Mouse (Mus musculus) erythroblast, embryonic 14.5 days (primary cell): ENCODE measurements around the gene Tab3. TPM values are rescaled to one million over a fixed set of nuclear protein-coding genes. Genes with fewer than 3 reads are reported as not detected.

ENCODE experiments used
- H3K27me3 ChIP-seq: 2 replicates; pipeline ENCODE4 v1.6.1; 2012; ENCODE audit warnings: inconsistent platforms; ENCODE audit not compliant: control insufficient read depth
- H3K36me3 ChIP-seq: 2 replicates; pipeline ENCODE4 v1.6.1; 2012; ENCODE audit warnings: mild to moderate bottlenecking, inconsistent platforms; ENCODE audit not compliant: control insufficient read depth
- H3K4me1 ChIP-seq: 2 replicates; pipeline ENCODE4 v1.6.1; 2012; ENCODE audit warnings: inconsistent platforms; ENCODE audit not compliant: control insufficient read depth
- H3K4me3 ChIP-seq: replicated peaks from 2 replicates; pipeline ENCODE3; 2012; ENCODE audit warnings: moderate library complexity, mild to moderate bottlenecking, inconsistent platforms
- H3K9me3 ChIP-seq: 2 replicates; pipeline ENCODE4 v1.6.1; 2012; ENCODE audit warnings: low read length, inconsistent platforms, mixed read lengths; ENCODE audit not compliant: control insufficient read depth
- GATA1 ChIP-seq: IDR thresholded peaks from 2 replicates; pipeline ENCODE4 v1.6.1; 2012; ENCODE audit warnings: low read length, inconsistent platforms, mixed read lengths
- TAL1 ChIP-seq: IDR thresholded peaks from 3 replicates; pipeline ENCODE4 v1.6.1; 2012; ENCODE audit warnings: low read length, inconsistent platforms, mixed read lengths
- polyA plus RNA-seq: library from polyadenylated mRNA; stranded (reverse); fragments of >175 nt; gene quantifications from 2 replicates; pipeline ENCODE4 v1.2.3, GENCODE M21; 2012

Tab3 gene
- polyA plus RNA-seq, result 0.37 and 0.95 TPM in 2 replicates

- peaks cover 25% of the 10 kb centered on the region for H3K36me3 ChIP-seq
- H3K27me3 ChIP-seq, result peaks cover 13% of the 10 kb centered on the region
- peak within 1 kb of the TSS; percentile 90 for H3K4me3 ChIP-seq
Observed at GRCm38 (mm10) chrX:85573532-85574181, at the start of gene Tab3. Gene Tab3, plus strand, starts transcription at chrX:85574022.

DNA sequence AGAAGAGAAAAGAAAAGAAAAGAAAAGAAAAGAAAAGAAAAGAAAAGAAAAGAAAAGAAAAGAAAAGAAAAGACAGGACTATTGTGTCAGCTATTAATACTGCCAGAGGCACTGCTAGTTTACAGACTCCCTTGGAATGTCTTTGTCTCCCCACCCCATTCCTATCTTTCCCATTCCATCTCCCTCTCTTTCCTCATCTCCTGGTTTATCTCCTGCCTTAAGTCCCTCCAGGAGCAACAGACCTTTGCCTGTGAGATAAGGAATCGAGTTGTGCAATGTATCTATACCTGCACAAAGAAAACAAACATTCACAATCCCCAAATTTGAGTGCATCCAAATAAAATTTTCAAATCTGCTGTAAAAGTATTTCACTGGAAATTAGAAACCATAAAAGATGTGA, 48.3 kb upstream of the Tab3 start:
- TF ChIP-seq TAL1, result no peak
- TF ChIP-seq GATA1, result no peak
- no peaks in the 10 kb centered on the region for H3K9me3 ChIP-seq
- H3K36me3 ChIP-seq, result no peaks in the 10 kb centered on the region
- H3K27me3 ChIP-seq, result no peaks in the 10 kb centered on the region
- no peak overlapping the region for H3K4me3 ChIP-seq
- H3K4me1 ChIP-seq, result no peaks in the 10 kb centered on the region

More at GRCm38 (mm10) chrX:85573532-85574181, at the start of gene Tab3:
- H3K9me3 ChIP-seq, result peaks cover 10% of the 10 kb centered on the region
- TF ChIP-seq GATA1, result no peak
- no peak for TF ChIP-seq TAL1
- peaks cover 34% of the 10 kb centered on the region for H3K4me1 ChIP-seq

DNA sequence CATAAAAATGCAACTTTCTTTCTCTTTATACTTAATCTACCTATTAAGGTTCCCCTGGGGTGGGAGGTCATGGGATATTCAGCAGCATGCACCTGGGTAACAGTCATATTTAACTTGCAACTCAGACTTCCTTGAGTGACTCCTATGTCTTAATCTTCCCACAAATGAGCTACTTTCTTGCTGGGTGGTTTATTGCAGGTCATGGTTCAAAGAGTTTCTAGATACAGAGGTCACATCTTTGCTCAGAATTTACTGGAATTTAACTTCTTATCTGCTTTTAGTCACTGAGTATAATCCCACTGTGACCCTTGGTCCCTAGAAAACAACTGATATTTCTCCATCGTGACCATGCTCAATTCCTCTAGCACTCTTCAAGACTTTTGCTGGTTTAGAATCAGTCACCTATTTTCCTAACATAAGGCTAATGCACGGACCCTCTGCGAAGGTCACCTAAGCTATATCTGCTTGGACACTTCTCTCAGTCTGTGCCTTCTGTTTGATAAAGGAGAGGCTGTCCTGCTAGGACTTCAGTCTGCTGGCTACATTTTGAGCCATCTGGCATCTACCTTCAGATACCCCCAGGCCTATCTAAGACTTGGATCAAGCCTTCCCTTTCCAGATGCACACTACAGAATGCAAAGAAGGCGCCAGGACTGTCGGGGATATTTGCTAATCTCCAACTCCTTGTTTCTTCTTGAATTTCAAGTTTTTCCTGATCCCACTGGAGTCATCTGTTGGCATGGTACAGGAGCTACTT, 47.4 kb upstream of the Tab3 start:
- Histone ChIP-seq H3K36me3 (no peaks in the 10 kb centered on the region), H3K27me3 (no peaks in the 10 kb centered on the region), H3K4me3 (no peak overlapping the region), H3K4me1 (no peaks in the 10 kb centered on the region), H3K9me3 (no peaks in the 10 kb centered on the region)
- TF ChIP-seq GATA1 (no peak), TAL1 (no peak)

- TF ChIP-seq GATA1 (no peak), TAL1 (no peak)
- Histone ChIP-seq H3K36me3 (no peaks in the 10 kb centered on the region), H3K9me3 (no peaks in the 10 kb centered on the region), H3K27me3 (no peaks in the 10 kb centered on the region; the same call in 1 of the 2 replicates), H3K4me3 (no peak overlapping the region), H3K4me1 (no peaks in the 10 kb centered on the region)
Observed at GRCm38 (mm10) chrX:85558931-85559330, 14.9 kb upstream of the Tab3 start.

GRCm38 (mm10) chrX:85566256-85566655, 7.6 kb upstream of the Tab3 start:
- Histone ChIP-seq H3K36me3 (no peaks in the 10 kb centered on the region), H3K4me1 (no peaks in the 10 kb centered on the region), H3K4me3 (no peak overlapping the region), H3K9me3 (no peaks in the 10 kb centered on the region), H3K27me3 (peaks cover 21% of the 10 kb centered on the region)
- no peak for TF ChIP-seq TAL1
- no peak for TF ChIP-seq GATA1

GRCm38 (mm10) chrX:85574182-85574541, 340 bp downstream of the Tab3 start:
- H3K4me1 ChIP-seq, result peaks cover 39% of the 10 kb centered on the region

GRCm38 (mm10) chrX:85576310-85576709, 2.5 kb downstream of the Tab3 start:
- Histone ChIP-seq H3K27me3 (peaks cover 3% of the 10 kb centered on the region; the same call in 1 of the 2 replicates), H3K36me3 (peaks cover 42% of the 10 kb centered on the region), H3K9me3 (peaks cover 10% of the 10 kb centered on the region), H3K4me3 (peak overlapping the region; percentile 90), H3K4me1 (peaks cover 59% of the 10 kb centered on the region)
- TF ChIP-seq TAL1 (no peak), GATA1 (no peak)

More at GRCm38 (mm10) chrX:85574182-85574541, 340 bp downstream of the Tab3 start:
- TF ChIP-seq TAL1 (no peak), GATA1 (no peak)
- Histone ChIP-seq H3K36me3 (peaks cover 30% of the 10 kb centered on the region), H3K4me3 (peak overlapping the region; percentile 90), H3K9me3 (peaks cover 10% of the 10 kb centered on the region), H3K27me3 (peaks cover 9% of the 10 kb centered on the region)

DNA sequence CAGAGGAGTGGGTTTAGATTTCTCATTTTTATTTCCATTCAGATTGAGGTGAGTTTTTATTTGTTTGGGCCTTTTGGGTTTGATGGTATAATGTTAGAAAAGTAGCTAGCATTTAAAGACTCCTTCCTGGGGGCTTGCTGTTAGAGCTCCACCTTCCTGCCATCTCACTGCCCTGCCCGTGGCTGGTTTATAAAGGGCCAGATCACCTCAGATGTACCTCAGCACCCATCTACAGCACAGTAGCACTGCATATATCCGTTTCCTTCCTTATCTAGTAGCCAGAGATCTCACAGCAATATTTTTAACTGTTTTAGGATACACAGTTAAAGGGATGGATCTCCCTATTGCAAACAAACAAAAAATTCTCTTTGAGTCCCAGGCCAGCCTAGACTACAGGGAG, 6.9 kb downstream of the Tab3 start:
- Histone ChIP-seq H3K4me1 (peaks cover 70% of the 10 kb centered on the region), H3K27me3 (no peaks in the 10 kb centered on the region), H3K9me3 (no peaks in the 10 kb centered on the region), H3K4me3 (peak overlapping the region; percentile 20), H3K36me3 (peaks cover 58% of the 10 kb centered on the region)
- TF ChIP-seq GATA1 (no peak), TAL1 (no peak)

- TF ChIP-seq GATA1 (peak; percentile 69), TAL1 (peak; percentile 49; the same call in 2 of the 3 replicates)
- no peaks in the 10 kb centered on the region for H3K9me3 ChIP-seq
- peaks cover 48% of the 10 kb centered on the region for H3K36me3 ChIP-seq
- H3K27me3 ChIP-seq, result no peaks in the 10 kb centered on the region
- H3K4me1 ChIP-seq, result peaks cover 60% of the 10 kb centered on the region
- peak overlapping the region; percentile 26 for H3K4me3 ChIP-seq
Observed at GRCm38 (mm10) chrX:85582517-85582916, 8.7 kb downstream of the Tab3 start.
